Mouse (Mus musculus) thymus, postnatal 14 days (tissue): ENCODE data around the gene Tbx15.

Source experiments
- DNase-seq: peaks from one replicate; pipeline ENCODE4 v3.0.0; 2021

Tbx15 gene

GRCm38 (mm10) chr3:99249551-99249870 is 9.3 kb downstream of the Tbx15 start:
- DNase-seq = no peak

GRCm38 (mm10) chr3:99249906-99250305 is 9.7 kb downstream of the Tbx15 start:
- DNase-seq = no peak

- DNase-seq = no peak
Observed at GRCm38 (mm10) chr3:99251271-99252165, 11.3 kb downstream of the Tbx15 start.

GRCm38 (mm10) chr3:99252461-99253091 is 12.4 kb downstream of the Tbx15 start:
- no peak for DNase-seq

GRCm38 (mm10) chr3:99253092-99253488 is 12.9 kb downstream of the Tbx15 start:
- no peak for DNase-seq

- peak; percentile 17 for DNase-seq
Observed at GRCm38 (mm10) chr3:99253497-99254451, 13.6 kb downstream of the Tbx15 start.

GRCm38 (mm10) chr3:99254559-99255151 is 14.5 kb downstream of the Tbx15 start:
- no peak for DNase-seq

GRCm38 (mm10) chr3:99255411-99256365 is 15.5 kb downstream of the Tbx15 start:
- DNase-seq = no peak

GRCm38 (mm10) chr3:99256366-99256750 is 16.2 kb downstream of the Tbx15 start:
- DNase-seq = no peak

GRCm38 (mm10) chr3:99256766-99257165 is 16.6 kb downstream of the Tbx15 start:
- no peak for DNase-seq

GRCm38 (mm10) chr3:99257586-99258577 is 17.7 kb downstream of the Tbx15 start:
- DNase-seq = no peak

- no peak for DNase-seq
Observed at GRCm38 (mm10) chr3:99259741-99260270, 19.6 kb downstream of the Tbx15 start.

- DNase-seq = no peak
Observed at GRCm38 (mm10) chr3:99260395-99260794, 20.2 kb downstream of the Tbx15 start.

GRCm38 (mm10) chr3:99261371-99261791 is 21.2 kb downstream of the Tbx15 start:
- no peak for DNase-seq

- no peak for DNase-seq
Observed at GRCm38 (mm10) chr3:99261986-99262385, 21.8 kb downstream of the Tbx15 start.

- DNase-seq = no peak
Observed at GRCm38 (mm10) chr3:99263471-99263903, 23.3 kb downstream of the Tbx15 start.

- DNase-seq = no peak
Observed at GRCm38 (mm10) chr3:99264695-99265094, 24.5 kb downstream of the Tbx15 start.

- DNase-seq = no peak
Observed at GRCm38 (mm10) chr3:99266752-99267303, 26.6 kb downstream of the Tbx15 start.

- DNase-seq = no peak
Observed at GRCm38 (mm10) chr3:99277973-99278580, 37.9 kb downstream of the Tbx15 start.
